ENCODE assay signal across 9 mouse cellular contexts in the genomic region with DNA sequence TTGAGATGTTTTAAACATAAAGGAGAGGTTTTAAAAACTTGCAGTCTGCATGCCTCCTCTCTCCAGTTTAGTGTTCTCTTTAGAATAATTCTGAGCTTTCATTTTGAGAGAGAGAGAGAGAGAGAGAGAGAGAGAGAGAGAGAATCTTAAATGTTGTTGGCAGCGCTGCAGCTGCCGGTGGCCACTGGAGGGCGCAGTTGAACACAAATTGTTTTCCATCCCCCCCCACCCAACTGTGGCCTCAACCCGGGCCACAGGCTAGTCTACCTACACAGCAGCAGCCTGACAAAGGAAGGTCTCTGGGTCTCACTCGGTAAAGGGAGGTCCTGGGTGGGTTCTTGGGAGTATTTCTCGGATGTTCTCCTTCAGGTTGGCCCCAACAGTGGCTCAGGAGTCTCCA. TPM values are rescaled to one million over a fixed set of nuclear protein-coding genes. Genes with fewer than 3 reads are reported as not detected.
A peak's percentile ranks its signal among the peaks of the same experiment; 100 is the strongest.
DNase-seq lines count a peak whose midpoint lies in the region; ATAC-seq and TF ChIP-seq lines count a peak whose summit lies in the region.
"Had no signal": no experiment of that assay in that cellular context is flagged by ENCODE, and none has a peak within 500 bp of the region (broad histone marks: within the 10 kb centered on the region; RNA-seq: fewer than 3 reads in every experiment).

No protein-coding gene starts in this region.

- ATAC-seq in heart, postnatal 0 days (ENCODE audit: insufficient read depth, low read depth): 0 out of 2 replicates have a peak, but pooled peaks have one; percentile 20
- ATAC-seq in forebrain, embryonic 14.5 days: no peak
- ATAC-seq in midbrain, embryonic 11.5 days (ENCODE audit: low FRiP score): no peak

- no peak overlapping the region for H3K9ac ChIP-seq in heart, postnatal 0 days (replicated peaks; ENCODE audit: low read depth, low read length)
- no peak overlapping the region for H3K9ac ChIP-seq in forebrain, embryonic 14.5 days (ENCODE audit: low read length)
- H3K9ac ChIP-seq in midbrain, embryonic 11.5 days (ENCODE audit: low read length): no peak overlapping the region
- H3K9ac ChIP-seq: lung, embryonic 15.5 days had no signal

- no peaks in the 10 kb centered on the region for H3K9me3 ChIP-seq in heart, postnatal 0 days (replicated peaks; ENCODE audit: control insufficient read depth, low read length)
- no peaks in the 10 kb centered on the region for H3K9me3 ChIP-seq in forebrain, embryonic 14.5 days (replicated peaks; ENCODE audit: control insufficient read depth, low read length)
- no peaks in the 10 kb centered on the region for H3K9me3 ChIP-seq in midbrain, embryonic 11.5 days (ENCODE audit: control insufficient read depth, low read length)
- H3K9me3 ChIP-seq: lung, embryonic 15.5 days had no signal

- H3K36me3 ChIP-seq in heart, postnatal 0 days (replicated peaks; ENCODE audit: control insufficient read depth, insufficient read depth, low read length): no peaks in the 10 kb centered on the region
- no peaks in the 10 kb centered on the region for H3K36me3 ChIP-seq in C2C12 (ENCODE audit: control insufficient read depth, insufficient read depth)
- no peaks in the 10 kb centered on the region for H3K36me3 ChIP-seq in forebrain, embryonic 14.5 days (ENCODE audit: control insufficient read depth, insufficient read depth, low read length)
- H3K36me3 ChIP-seq in midbrain, embryonic 11.5 days (ENCODE audit: control insufficient read depth, insufficient read depth, low read length): no peaks in the 10 kb centered on the region
- H3K36me3 ChIP-seq: lung, embryonic 15.5 days had no signal

- 6% methylated on average over 6 of the region's 6 CpGs for WGBS in heart, postnatal 0 days
- WGBS in bone marrow, adult 2 months: 16% methylated on average over 6 of the region's 6 CpGs
- 13% methylated on average over 6 of the region's 6 CpGs for WGBS in forebrain, embryonic 14.5 days
- WGBS in midbrain, embryonic 11.5 days: 16% methylated on average over 6 of the region's 6 CpGs

- DNase-seq in heart, postnatal 0 days (ENCODE audit: low spot score): peak; percentile 26
- no peak for DNase-seq in heart, adult 9 months (ENCODE audit: low spot score in 2 of 2)
- peak; percentile 76 for DNase-seq in forebrain, embryonic 14.5 days (ENCODE audit: low spot score)
- peak; percentile 54 to 56 for DNase-seq in layer of hippocampus, postnatal 14 days (ENCODE audit: low spot score in 2 of 2)
- peak; percentile 97 for DNase-seq in midbrain, embryonic 11.5 days (ENCODE audit: low spot score, missing footprints)
- DNase-seq in thymus, postnatal 36 days: peak; percentile 17 to 20

- no peak for TF ChIP-seq POLR2A in bone marrow, adult 2 months (IDR thresholded peaks at IDR 0.05; ENCODE audit: borderline replicate concordance, control insufficient read depth, low read depth, low read length)

- H3K4me2 ChIP-seq in heart, postnatal 0 days (ENCODE audit: low read depth, low read length): no peak overlapping the region
- no peak overlapping the region for H3K4me2 ChIP-seq in forebrain, embryonic 14.5 days (ENCODE audit: low read length)
- H3K4me2 ChIP-seq in midbrain, embryonic 11.5 days: no peak overlapping the region
- H3K4me2 ChIP-seq: lung, embryonic 15.5 days had no signal

- H3K79me3 ChIP-seq in C2C12 (ENCODE audit: low read depth): no peaks in the 10 kb centered on the region

- peak; percentile 55 for TF ChIP-seq CTCF in heart, postnatal 0 days (IDR thresholded peaks at IDR 0.05; ENCODE audit: low read depth)
- peak; percentile 44 for TF ChIP-seq CTCF in C2C12 (IDR thresholded peaks at IDR 0.05; ENCODE audit: control insufficient read depth, insufficient read depth, insufficient read length)
- TF ChIP-seq CTCF in bone marrow, adult 2 months (IDR thresholded peaks at IDR 0.05; ENCODE audit: control insufficient read depth, insufficient read depth, low read length): peak; percentile 47; the same call in 1 of the 2 replicates

- no peak overlapping the region for H3K4me3 ChIP-seq in heart, postnatal 0 days (ENCODE audit: low read depth, low read length)
- no peak overlapping the region for H3K4me3 ChIP-seq in C2C12 (ENCODE audit: insufficient read depth, poor library complexity, severe bottlenecking)
- no peak overlapping the region for H3K4me3 ChIP-seq in bone marrow, adult 2 months (replicated peaks; ENCODE audit: control insufficient read depth, low read depth, low read length)
- no peak overlapping the region for H3K4me3 ChIP-seq in forebrain, embryonic 14.5 days (ENCODE audit: low read depth, low read length)
- no peak overlapping the region for H3K4me3 ChIP-seq in midbrain, embryonic 11.5 days (ENCODE audit: low read depth, low read length)
- H3K4me3 ChIP-seq: lung, embryonic 15.5 days had no signal

- H3K27ac ChIP-seq in heart, postnatal 0 days (ENCODE audit: low read depth): no peak overlapping the region
- H3K27ac ChIP-seq in bone marrow, adult 2 months (ENCODE audit: control insufficient read depth, insufficient read depth, low read depth, low read length, poor library complexity): no peak overlapping the region
- H3K27ac ChIP-seq in forebrain, embryonic 14.5 days (ENCODE audit: low read depth, low read length): no peak overlapping the region
- H3K27ac ChIP-seq in midbrain, embryonic 11.5 days (ENCODE audit: low read depth, low read length): no peak overlapping the region
- H3K27ac ChIP-seq: lung, embryonic 15.5 days had no signal

- no peaks in the 10 kb centered on the region for H3K27me3 ChIP-seq in heart, postnatal 0 days (ENCODE audit: control insufficient read depth, insufficient read depth, low read length)
- H3K27me3 ChIP-seq in C2C12 (ENCODE audit: control insufficient read depth, insufficient read depth, insufficient read length): peaks cover 7% of the 10 kb centered on the region
- H3K27me3 ChIP-seq in forebrain, embryonic 14.5 days (replicated peaks; ENCODE audit: control insufficient read depth, insufficient read depth, low read length): no peaks in the 10 kb centered on the region
- H3K27me3 ChIP-seq in midbrain, embryonic 11.5 days (ENCODE audit: control insufficient read depth, insufficient read depth, low read length): no peaks in the 10 kb centered on the region
- H3K27me3 ChIP-seq: lung, embryonic 15.5 days had no signal

- no peaks in the 10 kb centered on the region for H3K79me2 ChIP-seq in C2C12 (ENCODE audit: control insufficient read depth, insufficient read depth)

- TF ChIP-seq EP300 in heart, postnatal 0 days (IDR thresholded peaks at IDR 0.05; ENCODE audit: low read depth): no peak

- H3ac ChIP-seq in C2C12 (ENCODE audit: control insufficient read depth, insufficient read length, low read depth): no peak overlapping the region

- no peaks in the 10 kb centered on the region for H3K4me1 ChIP-seq in heart, postnatal 0 days (ENCODE audit: control insufficient read depth, insufficient read depth)
- no peaks in the 10 kb centered on the region for H3K4me1 ChIP-seq in bone marrow, adult 2 months (ENCODE audit: control insufficient read depth, insufficient read depth, low read length)
- H3K4me1 ChIP-seq in forebrain, embryonic 14.5 days (ENCODE audit: control insufficient read depth, insufficient read depth, low read length): no peaks in the 10 kb centered on the region
- H3K4me1 ChIP-seq in midbrain, embryonic 11.5 days (ENCODE audit: control insufficient read depth, insufficient read depth, low read length): no peaks in the 10 kb centered on the region
- H3K4me1 ChIP-seq: lung, embryonic 15.5 days had no signal

TF ChIP-seq in C2C12, 6 proteins besides CTCF, POLR2A, EP300 and RAD21:
- TF ChIP-seq FOSL1 (IDR thresholded peaks at IDR 0.05; ENCODE audit: insufficient read depth, low read length, poor library complexity, severe bottlenecking) (no peak), USF1 (IDR thresholded peaks at IDR 0.05; ENCODE audit: low read depth) (no peak), CEBPB (IDR thresholded peaks at IDR 0.05; ENCODE audit: low read depth) (no peak), MYOD1 (IDR thresholded peaks at IDR 0.05; ENCODE audit: control insufficient read depth, insufficient read length, low read depth) (no peak), MAX (IDR thresholded peaks at IDR 0.05) (no peak), MYOG (IDR thresholded peaks at IDR 0.05; ENCODE audit: control insufficient read depth, extremely low read depth, insufficient read length) (no peak)

RNA-seq across cellular contexts. Expression of gene Slc28a3, which starts 29.7 kb away (rescaled TPM):
- not detected in 2 replicates for total RNA-seq in heart, postnatal 0 days (2014; rRNA removed; ENCODE audit: low replicate concordance)
- not detected in 2 replicates for polyA plus RNA-seq in heart, postnatal 0 days (2015; fragmentation: Nextera tagmentation; extraction: Ambion mirVana)
- not detected for polyA plus RNA-seq in C2C12 (2012; fragmentation: generic; extraction: Trizol)
- polyA plus RNA-seq in bone marrow, adult 2 months (2011; ENCODE audit: insufficient read depth, insufficient read length, low replicate concordance, missing spikeins): not detected in 2 replicates
- polyA plus RNA-seq in forebrain, embryonic 14.5 days (2014; fragmentation: Nextera tagmentation; extraction: Ambion mirVana): not detected in 2 replicates
- total RNA-seq in layer of hippocampus, postnatal 14 days (2021): under 1 TPM; 0.07 to 0.85 TPM
- not detected in 2 replicates for polyA plus RNA-seq in midbrain, embryonic 11.5 days (2014; fragmentation: Nextera tagmentation; extraction: Ambion mirVana)
- polyA plus RNA-seq: lung, embryonic 15.5 days had no signal

Comparison
In these comparisons a context has a peak if more than half of its experiments do, and no peak if none do; other contexts are left out.
1. DNase-seq: peak in heart, postnatal 0 days (single experiment), forebrain, embryonic 14.5 days (single experiment), layer of hippocampus, postnatal 14 days (2 of 2), midbrain, embryonic 11.5 days (single experiment) and thymus, postnatal 36 days (2 of 2); none in heart, adult 9 months (0 of 2).
2. Peak in every context shown above with its lines, with median percentiles within 50 percentile points of each other: CTCF ChIP-seq.